Mouse (Mus musculus): ENCODE results near the gene Tmem260. TPM values are rescaled to one million over a fixed set of nuclear protein-coding genes. Genes with fewer than 3 reads are reported as not detected.

Gene Tmem260
- polyA plus RNA-seq, 1 experiment from 2014 or later: 29.2 TPM

GRCm38 (mm10) chr14:48502573-48502972 lies 56.6 kb downstream of the Tmem260 start:
- Histone ChIP-seq H3K27me3 (peaks cover 27% of the 10 kb centered on the region), H3K27ac (no peak overlapping the region), H3K9me3 (replicated peaks) (no peaks in the 10 kb centered on the region), H3K4me1 (0 out of 2 replicates have a peak, but pooled peaks cover 7% of the 10 kb centered on the region), H3K36me3 (peaks cover 22% of the 10 kb centered on the region), H3K4me2 (replicated peaks) (no peak overlapping the region), H3K9ac (no peak overlapping the region), H3K4me3 (no peak overlapping the region)
- WGBS: 84% methylated on average over 7 of the region's 7 CpGs
- no peak for ATAC-seq (ENCODE audit: low FRiP score)

DNA sequence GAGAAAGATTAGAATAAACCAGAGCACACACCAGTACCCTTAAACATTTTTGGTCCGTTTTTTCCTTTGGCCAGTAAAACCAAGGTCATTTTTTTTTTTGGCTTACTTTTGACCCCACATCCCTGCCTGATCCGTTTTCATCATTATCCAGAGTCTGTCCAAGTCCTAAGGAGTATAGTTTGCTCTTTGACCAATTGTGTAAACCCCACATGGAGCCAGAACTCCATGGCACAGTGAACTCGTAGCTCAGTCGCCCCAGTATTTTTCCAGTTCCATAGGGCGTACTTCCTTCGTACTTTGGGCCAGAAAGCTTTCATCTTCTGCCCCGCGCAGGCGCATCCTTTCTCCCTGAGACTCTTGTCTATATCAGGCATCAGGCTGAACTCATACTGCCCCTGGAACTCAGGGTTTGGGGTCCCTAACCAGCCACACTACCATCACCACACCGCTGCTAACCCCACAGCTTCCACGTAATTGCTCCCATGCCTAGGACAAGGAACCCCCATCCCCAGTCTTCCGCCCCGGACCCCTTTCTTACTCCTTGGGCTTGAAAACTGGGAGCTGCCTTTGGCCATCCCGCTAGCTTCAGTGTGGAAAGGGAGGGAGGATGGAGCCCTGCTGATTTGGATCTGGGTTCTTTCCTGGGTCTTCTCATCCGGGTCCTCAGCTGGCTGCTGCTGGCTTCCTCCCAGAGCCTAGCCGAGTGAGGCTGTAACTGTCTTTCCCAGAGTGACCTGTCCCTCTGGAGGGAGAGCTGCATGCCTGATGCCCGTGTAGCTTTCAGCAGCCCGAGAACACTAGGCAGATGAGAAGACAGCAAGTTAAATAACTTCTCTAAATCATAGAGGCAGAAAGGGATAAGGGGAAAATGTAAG lies 58.0 kb downstream of the Tmem260 start:
- WGBS: 27% methylated on average over 18 of the region's 18 CpGs
- Histone ChIP-seq H3K4me2 (replicated peaks) (peak overlapping the region; percentile 41), H3K9ac (peak overlapping the region; percentile 28; the same call in 1 of the 2 replicates), H3K4me3 (0 out of 2 replicates have a peak overlapping the region, but pooled peaks have one; percentile 12), H3K36me3 (peaks cover 16% of the 10 kb centered on the region; the same call in 1 of the 2 replicates), H3K27me3 (peaks cover 35% of the 10 kb centered on the region), H3K9me3 (replicated peaks) (no peaks in the 10 kb centered on the region), H3K27ac (no peak overlapping the region), H3K4me1 (0 out of 2 replicates have a peak, but pooled peaks cover 7% of the 10 kb centered on the region)
- no peak for ATAC-seq (ENCODE audit: low FRiP score)

DNA sequence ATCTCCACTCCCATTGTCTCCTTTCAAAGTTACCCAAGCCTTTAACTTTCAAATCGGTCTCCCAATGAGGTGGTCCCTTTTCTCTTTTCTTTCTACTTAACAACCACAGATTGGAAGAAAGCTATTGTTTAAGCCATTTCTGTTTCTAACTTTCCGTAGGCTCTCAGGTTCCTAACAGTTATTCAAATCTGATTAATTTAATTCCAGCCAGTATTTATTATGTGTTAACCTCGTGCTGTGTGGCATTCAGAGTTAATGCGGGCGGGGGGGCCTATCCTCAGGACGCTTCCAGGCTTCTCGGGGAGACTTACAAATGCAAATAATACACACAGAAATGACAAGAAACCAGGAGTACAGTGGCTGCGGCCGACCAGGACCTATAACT lies 58.6 kb downstream of the Tmem260 start:
- H3K27me3 ChIP-seq: peaks cover 42% of the 10 kb centered on the region
- no peaks in the 10 kb centered on the region for H3K9me3 ChIP-seq (replicated peaks)

DNA sequence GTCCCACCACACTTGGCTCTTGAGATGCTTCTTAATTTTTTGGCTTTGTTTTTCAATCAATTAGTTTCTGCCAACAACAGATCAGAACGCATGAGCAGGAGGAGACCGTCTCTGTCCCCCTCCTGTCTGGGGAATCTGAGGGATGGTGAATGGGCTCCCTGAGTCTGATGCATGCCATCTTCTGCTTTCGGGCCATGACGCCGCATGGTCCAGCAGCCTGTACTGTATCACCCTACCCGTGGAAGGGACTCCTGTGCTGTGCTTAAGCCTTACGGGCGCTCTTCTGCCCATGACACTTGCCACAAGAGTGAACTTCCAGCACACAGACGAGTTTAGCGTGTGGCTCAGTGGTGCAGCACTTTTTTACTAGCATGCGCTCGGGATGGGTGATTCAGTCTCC lies 59.7 kb downstream of the Tmem260 start:
- 94% methylated on average over 12 of the region's 12 CpGs for WGBS
- Histone ChIP-seq H3K9me3 (replicated peaks) (no peaks in the 10 kb centered on the region), H3K4me2 (replicated peaks) (no peak overlapping the region), H3K4me3 (no peak overlapping the region), H3K27me3 (peaks cover 52% of the 10 kb centered on the region), H3K27ac (no peak overlapping the region), H3K4me1 (0 out of 2 replicates have a peak, but pooled peaks cover 7% of the 10 kb centered on the region), H3K9ac (no peak overlapping the region), H3K36me3 (peaks cover 22% of the 10 kb centered on the region; the same call in 1 of the 2 replicates)
- ATAC-seq (ENCODE audit: low FRiP score): no peak

More for the DNA sequence above, 58.6 kb downstream of the Tmem260 start:
- 0 out of 2 replicates have a peak, but pooled peaks cover 7% of the 10 kb centered on the region for H3K4me1 ChIP-seq
- no peak overlapping the region for H3K4me3 ChIP-seq
- WGBS: 20% methylated on average over 9 of the region's 9 CpGs
- no peak overlapping the region for H3K9ac ChIP-seq
- no peak overlapping the region for H3K27ac ChIP-seq
- H3K4me2 ChIP-seq (replicated peaks): no peak overlapping the region
- H3K36me3 ChIP-seq: peaks cover 18% of the 10 kb centered on the region; the same call in 1 of the 2 replicates
- ATAC-seq (ENCODE audit: low FRiP score): no peak

DNA sequence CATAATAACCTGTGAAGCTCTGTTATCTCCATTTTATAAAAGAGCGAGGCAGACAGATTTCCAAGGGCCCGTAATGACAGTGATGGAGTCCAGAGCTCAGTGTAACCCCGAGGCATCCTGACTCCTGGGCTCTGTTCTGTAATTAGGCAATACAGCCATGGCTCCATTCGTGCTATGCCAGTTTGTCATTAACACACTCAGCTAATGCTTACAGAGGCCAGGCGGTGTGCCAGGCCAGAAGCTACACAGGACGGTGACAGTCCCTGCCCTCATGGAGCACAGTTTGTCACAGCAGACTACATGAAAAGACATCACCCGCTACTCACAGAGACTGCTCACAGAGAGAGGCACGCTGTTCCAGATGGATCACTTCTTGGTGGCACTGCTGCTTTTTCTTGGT lies 61.5 kb downstream of the Tmem260 start:
- 79% methylated on average over 8 of the region's 8 CpGs for WGBS

DNA sequence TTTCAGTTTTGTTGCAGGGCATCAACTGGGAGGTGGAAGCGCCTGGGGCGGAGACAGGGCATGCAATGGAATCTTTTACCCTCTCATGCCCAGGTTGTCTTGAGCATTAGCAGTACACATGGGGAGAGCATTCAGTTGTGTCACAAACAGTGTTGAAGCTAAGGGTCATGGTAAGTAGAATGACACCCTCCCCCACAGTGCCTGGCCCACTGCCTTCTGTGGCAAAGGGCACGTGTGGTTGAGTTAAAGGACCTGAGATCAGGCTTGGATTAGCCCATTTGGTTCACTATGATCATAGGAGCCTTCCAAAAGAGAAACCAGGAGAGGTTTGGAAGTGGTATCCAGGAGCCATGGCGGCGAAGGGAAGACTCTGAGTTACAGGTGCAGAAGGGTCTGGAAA lies 63.2 kb downstream of the Tmem260 start:
- WGBS: 92% methylated on average over 5 of the region's 5 CpGs
- H3K9ac ChIP-seq: no peak overlapping the region
- H3K4me2 ChIP-seq (replicated peaks): no peak overlapping the region
- H3K36me3 ChIP-seq: peaks cover 22% of the 10 kb centered on the region; the same call in 1 of the 2 replicates
- H3K27me3 ChIP-seq: peaks cover 60% of the 10 kb centered on the region
- no peak overlapping the region for H3K27ac ChIP-seq
- no peaks in the 10 kb centered on the region for H3K9me3 ChIP-seq (replicated peaks)
- no peak overlapping the region for H3K4me3 ChIP-seq
- 0 out of 2 replicates have a peak, but pooled peaks cover 2% of the 10 kb centered on the region for H3K4me1 ChIP-seq
- ATAC-seq (ENCODE audit: low FRiP score): no peak

More for the DNA sequence above, 61.5 kb downstream of the Tmem260 start:
- H3K27ac ChIP-seq: no peak overlapping the region
- H3K4me2 ChIP-seq (replicated peaks): no peak overlapping the region
- no peak overlapping the region for H3K4me3 ChIP-seq
- peaks cover 22% of the 10 kb centered on the region; the same call in 1 of the 2 replicates for H3K36me3 ChIP-seq
- H3K9me3 ChIP-seq (replicated peaks): no peaks in the 10 kb centered on the region
- peaks cover 69% of the 10 kb centered on the region for H3K27me3 ChIP-seq
- H3K4me1 ChIP-seq: 0 out of 2 replicates have a peak, but pooled peaks cover 7% of the 10 kb centered on the region
- no peak overlapping the region for H3K9ac ChIP-seq
- no peak for ATAC-seq (ENCODE audit: low FRiP score)

DNA sequence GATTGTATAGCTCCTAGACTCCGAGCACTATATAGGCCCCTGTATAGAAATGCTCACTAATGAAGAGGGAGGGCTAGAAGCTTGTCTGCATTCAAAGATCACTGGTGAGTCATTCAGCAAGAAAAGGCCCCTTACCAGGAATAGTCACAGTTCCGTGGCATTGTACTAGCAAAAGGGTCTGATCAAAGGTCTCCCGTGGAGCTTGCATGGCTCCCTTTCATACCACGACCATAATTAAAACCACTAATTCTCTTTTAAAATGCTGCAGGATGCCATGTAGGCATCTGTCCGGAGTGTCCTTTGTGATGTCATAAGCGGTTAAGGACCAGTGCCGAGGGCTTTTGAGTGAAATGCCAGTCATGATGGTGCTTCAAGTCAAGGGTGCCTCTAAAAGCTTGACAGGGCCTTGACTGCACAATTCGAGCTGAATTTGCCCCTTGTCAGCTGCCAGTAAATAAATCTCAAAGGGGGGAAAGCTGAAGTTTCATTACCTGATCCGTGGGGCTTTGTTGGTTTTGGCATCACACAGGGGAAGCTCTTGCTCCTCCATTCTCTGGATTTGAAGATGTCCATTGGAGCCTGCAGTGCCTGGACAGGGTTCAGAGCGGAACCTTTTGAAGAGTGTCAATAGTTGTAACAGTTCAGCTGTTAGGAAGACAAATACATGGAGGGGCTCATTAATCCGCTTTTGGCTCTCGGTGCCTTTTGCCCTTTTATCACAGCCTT lies 67.3 kb downstream of the Tmem260 start:
- Histone ChIP-seq H3K4me2 (replicated peaks) (no peak overlapping the region), H3K27me3 (peaks cover 71% of the 10 kb centered on the region), H3K9ac (no peak overlapping the region), H3K4me3 (no peak overlapping the region), H3K9me3 (replicated peaks) (no peaks in the 10 kb centered on the region), H3K4me1 (no peaks in the 10 kb centered on the region), H3K27ac (no peak overlapping the region), H3K36me3 (peaks cover 13% of the 10 kb centered on the region; the same call in 1 of the 2 replicates)
- ATAC-seq (ENCODE audit: low FRiP score): peak; percentile 73
- WGBS: 27% methylated on average over 12 of the region's 12 CpGs

GRCm38 (mm10) chr14:48513824-48514493 lies 68.0 kb downstream of the Tmem260 start:
- H3K27ac ChIP-seq: no peak overlapping the region
- H3K4me1 ChIP-seq: no peaks in the 10 kb centered on the region
- H3K27me3 ChIP-seq: peaks cover 70% of the 10 kb centered on the region
- H3K9ac ChIP-seq: no peak overlapping the region
- WGBS: 75% methylated on average over 12 of the region's 12 CpGs
- H3K4me3 ChIP-seq: no peak overlapping the region
- no peak for ATAC-seq (ENCODE audit: low FRiP score)
- no peaks in the 10 kb centered on the region for H3K9me3 ChIP-seq (replicated peaks)
- no peak overlapping the region for H3K4me2 ChIP-seq (replicated peaks)
- peaks cover 13% of the 10 kb centered on the region; the same call in 1 of the 2 replicates for H3K36me3 ChIP-seq

DNA sequence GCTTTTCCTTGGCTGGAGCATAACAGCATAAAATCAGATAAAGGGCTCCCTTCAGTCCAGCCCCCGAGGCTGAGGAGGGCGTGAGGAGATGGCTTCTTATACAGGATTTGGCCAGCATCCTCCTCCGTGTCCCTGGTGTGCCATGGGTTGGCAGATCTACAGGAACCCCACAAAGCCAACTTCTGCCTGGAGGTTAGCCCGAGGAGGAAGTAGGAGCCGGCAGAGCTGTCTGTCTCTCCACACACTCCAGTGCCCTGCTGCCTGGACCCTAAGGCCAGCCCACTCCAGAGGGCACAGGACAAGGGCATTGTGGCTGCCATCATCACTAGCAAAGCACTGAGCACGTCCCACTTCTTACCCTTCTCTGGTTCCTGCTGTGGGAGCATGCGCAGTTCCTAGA lies 68.7 kb downstream of the Tmem260 start:
- Histone ChIP-seq H3K4me1 (no peaks in the 10 kb centered on the region), H3K27me3 (peaks cover 63% of the 10 kb centered on the region), H3K9ac (no peak overlapping the region), H3K27ac (no peak overlapping the region), H3K4me2 (replicated peaks) (no peak overlapping the region), H3K4me3 (no peak overlapping the region), H3K36me3 (peaks cover 8% of the 10 kb centered on the region; the same call in 1 of the 2 replicates), H3K9me3 (replicated peaks) (no peaks in the 10 kb centered on the region)
- whole genome bisulfite sequencing: 68% methylated on average over 7 of the region's 7 CpGs
- ATAC-seq (ENCODE audit: low FRiP score): no peak

- H3K9ac ChIP-seq: no peak overlapping the region
- no peaks in the 10 kb centered on the region for H3K4me1 ChIP-seq
- 67% methylated on average over 8 of the region's 8 CpGs for WGBS
- H3K9me3 ChIP-seq (replicated peaks): no peaks in the 10 kb centered on the region
- H3K27ac ChIP-seq: no peak overlapping the region
- no peak overlapping the region for H3K4me2 ChIP-seq (replicated peaks)
- no peaks in the 10 kb centered on the region for H3K36me3 ChIP-seq
- H3K4me3 ChIP-seq: no peak overlapping the region
- H3K27me3 ChIP-seq: peaks cover 58% of the 10 kb centered on the region
- no peak for ATAC-seq (ENCODE audit: low FRiP score)
These were observed 69.6 kb downstream of the Tmem260 start for GRCm38 (mm10) chr14:48515538-48515937.

DNA sequence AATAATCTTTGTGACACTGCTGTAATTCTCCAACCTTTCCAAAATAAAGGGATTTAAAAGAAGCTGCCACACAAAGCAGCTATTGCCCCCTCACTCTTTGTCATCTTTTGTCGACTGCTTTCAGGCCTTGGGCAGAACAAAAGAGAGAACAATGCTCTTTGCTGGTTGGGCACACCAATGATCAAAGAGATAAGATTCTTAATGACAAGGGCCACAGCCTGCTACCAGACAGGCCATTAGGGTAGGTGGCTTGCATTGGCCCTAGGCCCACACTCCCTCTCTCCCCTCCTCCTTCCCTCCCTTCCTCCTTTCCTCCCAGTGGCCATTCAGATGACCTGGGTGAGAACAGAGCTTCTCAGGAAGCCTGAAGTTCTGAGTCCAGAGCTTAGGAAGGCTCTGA lies 77.4 kb downstream of the Tmem260 start:
- WGBS: 13% methylated on average over 1 of the region's 1 CpGs
- H3K27ac ChIP-seq: no peak overlapping the region
- no peak for ATAC-seq (ENCODE audit: low FRiP score)

GRCm38 (mm10) chr14:48524135-48524534 lies 78.2 kb downstream of the Tmem260 start:
- ATAC-seq (ENCODE audit: low FRiP score): peak; percentile 35; the same call in 1 of the 2 replicates
- 51% methylated on average over 9 of the region's 9 CpGs for WGBS
- H3K4me3 ChIP-seq: no peak overlapping the region
- H3K9ac ChIP-seq: no peak overlapping the region
- H3K9me3 ChIP-seq (replicated peaks): no peaks in the 10 kb centered on the region
- H3K4me1 ChIP-seq: no peaks in the 10 kb centered on the region
- no peak overlapping the region for H3K27ac ChIP-seq
- peaks cover 31% of the 10 kb centered on the region for H3K27me3 ChIP-seq
- H3K4me2 ChIP-seq (replicated peaks): no peak overlapping the region
- no peaks in the 10 kb centered on the region for H3K36me3 ChIP-seq

More for the DNA sequence above, 77.4 kb downstream of the Tmem260 start:
- H3K9ac ChIP-seq: no peak overlapping the region
- H3K4me2 ChIP-seq (replicated peaks): no peak overlapping the region
- H3K36me3 ChIP-seq: no peaks in the 10 kb centered on the region
- no peaks in the 10 kb centered on the region for H3K4me1 ChIP-seq
- H3K4me3 ChIP-seq: no peak overlapping the region
- H3K9me3 ChIP-seq (replicated peaks): no peaks in the 10 kb centered on the region
- peaks cover 35% of the 10 kb centered on the region for H3K27me3 ChIP-seq
